Mouse (Mus musculus) adrenal gland, adult 18-20 months (tissue): ENCODE measurements around the gene Nfkbil1. TPM values are rescaled to one million over a fixed set of nuclear protein-coding genes. Genes with fewer than 3 reads are reported as not detected.
A peak's percentile ranks its signal among the peaks of the same experiment; 100 is the strongest.

Experiments
- DNase-seq, 2 experiments: peaks; one replicate each; pipeline ENCODE4 v3.0.0; 2021 to 2022; ENCODE audit warnings: low spot score in 2 of 2
- total RNA-seq, 2 experiments: library from RNA; stranded (reverse); gene quantifications; 1 replicate in 1 of 2; 2 replicates in 1 of 2; pipeline ENCODE4 v1.2.3; 2021

The Nfkbil1 gene
- total RNA-seq, 2 experiments from 2014 or later: 12.4 to 15.3 TPM

GRCm38 (mm10) chr17:35204494-35205379 lies 30.9 kb downstream of the Nfkbil1 start, which contains the start of gene Lta:
Gene Lta (minus strand): TSS chr17:35205351.
- DNase-seq: no peak

- no peak for DNase-seq
Measured at GRCm38 (mm10) chr17:35202442-35202841, 33.1 kb downstream of the Nfkbil1 start.

- DNase-seq: peak; percentile 38 to 52
Measured at GRCm38 (mm10) chr17:35201787-35202186, 33.8 kb downstream of the Nfkbil1 start, which contains the start of gene Tnf. Gene Tnf (minus strand): TSS chr17:35202007.

GRCm38 (mm10) chr17:35201128-35201527 lies 34.5 kb downstream of the Nfkbil1 start:
- no peak for DNase-seq

GRCm38 (mm10) chr17:35200398-35200797 lies 35.2 kb downstream of the Nfkbil1 start:
- no peak for DNase-seq

- no peak for DNase-seq
Measured at GRCm38 (mm10) chr17:35198946-35199345, 36.6 kb downstream of the Nfkbil1 start.

GRCm38 (mm10) chr17:35198029-35198428 lies 37.6 kb downstream of the Nfkbil1 start:
- no peak for DNase-seq

- no peak for DNase-seq
Measured at GRCm38 (mm10) chr17:35197126-35197525, 38.5 kb downstream of the Nfkbil1 start.

- DNase-seq: no peak
Measured at GRCm38 (mm10) chr17:35196321-35196641, 39.3 kb downstream of the Nfkbil1 start.

- DNase-seq: peak; percentile 84 to 90
Measured at GRCm38 (mm10) chr17:35195631-35196320, 39.8 kb downstream of the Nfkbil1 start.

- DNase-seq: no peak
Measured at GRCm38 (mm10) chr17:35194844-35195630, 40.6 kb downstream of the Nfkbil1 start.

- peak in 1 of 2 experiments; percentile 33 for DNase-seq
Measured at GRCm38 (mm10) chr17:35193881-35194843, 41.4 kb downstream of the Nfkbil1 start, which contains the start of gene Ltb. Gene Ltb (plus strand): TSS chr17:35194439.

GRCm38 (mm10) chr17:35192924-35193323 lies 42.7 kb downstream of the Nfkbil1 start:
- DNase-seq: no peak

- no peak for DNase-seq
Measured at GRCm38 (mm10) chr17:35191723-35192122, 43.9 kb downstream of the Nfkbil1 start.

- DNase-seq: no peak
Measured at GRCm38 (mm10) chr17:35190096-35190495, 45.5 kb downstream of the Nfkbil1 start.

GRCm38 (mm10) chr17:35189186-35189585 lies 46.4 kb downstream of the Nfkbil1 start:
- no peak for DNase-seq

GRCm38 (mm10) chr17:35187959-35188610 lies 47.5 kb downstream of the Nfkbil1 start, which contains the start of gene Lst1:
Gene Lst1 (minus strand): TSS chr17:35188439.
- no peak for DNase-seq

GRCm38 (mm10) chr17:35187345-35187744 lies 48.2 kb downstream of the Nfkbil1 start:
- DNase-seq: no peak

GRCm38 (mm10) chr17:35186681-35187080 lies 48.9 kb downstream of the Nfkbil1 start:
- DNase-seq: no peak
